Mouse (Mus musculus) lung, embryonic 15.5 days (tissue): ENCODE data around the gene Espn. TPM values are rescaled to one million over a fixed set of nuclear protein-coding genes. Genes with fewer than 3 reads are reported as not detected.

Source experiments
- ATAC-seq: fragments of 200-750 bp; cut with Nextera tagmentation; 2 replicates; pipeline ENCODE4 v1.8.0; 2017; ENCODE audit warnings: moderate number of reproducible peaks, borderline replicate concordance; ENCODE audit not compliant: low FRiP score, low TSS enrichment; ENCODE audit errors: extremely low read depth
- H3K27ac ChIP-seq: fragments of 300-500 bp; sonication (generic); 2 replicates; pipeline ENCODE4 v1.5.1; 2015; ENCODE audit warnings: moderate library complexity, mild to moderate bottlenecking, inconsistent platforms
- H3K27me3 ChIP-seq: fragments of 300-500 bp; sonication (generic); 2 replicates; pipeline ENCODE4 v1.6.1; 2015; ENCODE audit warnings: inconsistent platforms
- H3K36me3 ChIP-seq: fragments of 300-500 bp; sonication (generic); 2 replicates; pipeline ENCODE4 v1.6.1; 2015; ENCODE audit warnings: inconsistent platforms
- H3K4me1 ChIP-seq: fragments of 300-500 bp; sonication (generic); 2 replicates; pipeline ENCODE4 v1.6.1; 2015; ENCODE audit warnings: inconsistent platforms
- H3K4me2 ChIP-seq: fragments of 300-500 bp; sonication (generic); 2 replicates; pipeline ENCODE4 v1.6.1; 2015; ENCODE audit warnings: inconsistent platforms, mild to moderate bottlenecking, moderate library complexity
- H3K4me3 ChIP-seq: fragments of 300-500 bp; sonication (generic); 2 replicates; pipeline ENCODE4 v1.5.1; 2015; ENCODE audit warnings: mild to moderate bottlenecking, inconsistent platforms
- H3K9ac ChIP-seq: fragments of 300-500 bp; sonication (generic); 2 replicates; pipeline ENCODE4 v1.6.1; 2015; ENCODE audit warnings: inconsistent platforms
- H3K9me3 ChIP-seq: fragments of 300-500 bp; sonication (generic); 2 replicates; pipeline ENCODE4 v1.6.1; 2016; ENCODE audit warnings: inconsistent platforms
- WGBS: fragments of 180-500 bp; shearing (Covaris S2); methylation state at CpG from one replicate; pipeline ENCODE4 v1.1.7; 2015; 5-methylcytosine and 5-hydroxymethylcytosine counted together
- polyA plus RNA-seq: library from polyadenylated mRNA; unstranded; fragments of >200 nt; fragmentation: Nextera tagmentation; extraction: Ambion mirVana; gene quantifications from 2 replicates; pipeline ENCODE4 v1.2.1, GENCODE M21; 2015

Gene Espn
- polyA plus RNA-seq, 1 experiment from 2014 or later, result 11.4 TPM

GRCm38 (mm10) chr4:152159285-152159678, 7.1 kb upstream of the Espn start:
- Histone ChIP-seq H3K9me3 (no peaks in the 10 kb centered on the region), H3K27me3 (peaks cover 82% of the 10 kb centered on the region), H3K4me2 (peak overlapping the region; percentile 43), H3K4me1 (peaks cover 9% of the 10 kb centered on the region), H3K27ac (no peak overlapping the region), H3K9ac (no peak overlapping the region), H3K4me3 (peak overlapping the region; percentile 23; the same call in 1 of the 2 replicates), H3K36me3 (no peaks in the 10 kb centered on the region)
- no peak for ATAC-seq
- WGBS, result 2% methylated on average over 19 of the region's 19 CpGs

GRCm38 (mm10) chr4:152158585-152159284, 6.6 kb upstream of the Espn start, which contains the start of gene Hes2:
Gene Hes2 (plus strand): TSS chr4:152158867.
- Histone ChIP-seq H3K9ac (no peak within 1 kb of the TSS), H3K4me2 (peak within 1 kb of the TSS; percentile 43), H3K4me1 (peaks cover 9% of the 10 kb centered on the region), H3K4me3 (peak within 1 kb of the TSS; percentile 23), H3K27ac (no peak within 1 kb of the TSS), H3K9me3 (no peaks in the 10 kb centered on the region), H3K27me3 (peaks cover 81% of the 10 kb centered on the region), H3K36me3 (no peaks in the 10 kb centered on the region)
- WGBS, result 4% methylated on average over 35 of the region's 35 CpGs
- no peak for ATAC-seq

- peaks cover 9% of the 10 kb centered on the region for H3K4me1 ChIP-seq
- ATAC-seq, result no peak
- H3K9me3 ChIP-seq, result no peaks in the 10 kb centered on the region
- H3K9ac ChIP-seq, result no peak overlapping the region
- H3K27me3 ChIP-seq, result peaks cover 88% of the 10 kb centered on the region
- H3K27ac ChIP-seq, result no peak overlapping the region
- 14% methylated on average over 21 of the region's 21 CpGs for WGBS
- H3K4me2 ChIP-seq, result peak overlapping the region; percentile 43
- H3K4me3 ChIP-seq, result peak overlapping the region; percentile 23
- no peaks in the 10 kb centered on the region for H3K36me3 ChIP-seq
Observed at GRCm38 (mm10) chr4:152157779-152158584, 5.8 kb upstream of the Espn start.

- ATAC-seq, result no peak
- Histone ChIP-seq H3K4me2 (no peak overlapping the region), H3K4me3 (no peak overlapping the region), H3K9ac (no peak overlapping the region), H3K36me3 (no peaks in the 10 kb centered on the region), H3K27me3 (peaks cover 92% of the 10 kb centered on the region), H3K4me1 (peaks cover 14% of the 10 kb centered on the region), H3K9me3 (no peaks in the 10 kb centered on the region), H3K27ac (no peak overlapping the region)
- WGBS, result 53% methylated on average over 4 of the region's 4 CpGs
Observed at GRCm38 (mm10) chr4:152155019-152155418, 2.8 kb upstream of the Espn start.

- peak overlapping the region; percentile 15 for H3K4me3 ChIP-seq
- H3K27ac ChIP-seq, result no peak overlapping the region
- peak; percentile 19; the same call in 1 of the 2 replicates for ATAC-seq
- H3K4me1 ChIP-seq, result peaks cover 13% of the 10 kb centered on the region
- H3K27me3 ChIP-seq, result peaks cover 84% of the 10 kb centered on the region
- WGBS, result 2% methylated on average over 23 of the region's 23 CpGs
- H3K9me3 ChIP-seq, result no peaks in the 10 kb centered on the region
- H3K36me3 ChIP-seq, result no peaks in the 10 kb centered on the region
- peak overlapping the region; percentile 52 for H3K4me2 ChIP-seq
- H3K9ac ChIP-seq, result no peak overlapping the region
Observed at GRCm38 (mm10) chr4:152153771-152154177, 1.6 kb upstream of the Espn start.

GRCm38 (mm10) chr4:152151451-152151965, 663 bp downstream of the Espn start:
- Histone ChIP-seq H3K4me1 (peaks cover 5% of the 10 kb centered on the region; the same call in 1 of the 2 replicates), H3K4me2 (peak overlapping the region; percentile 80), H3K27ac (no peak overlapping the region), H3K4me3 (peak overlapping the region; percentile 40), H3K36me3 (no peaks in the 10 kb centered on the region), H3K9me3 (no peaks in the 10 kb centered on the region), H3K9ac (peak overlapping the region; percentile 35; the same call in 1 of the 2 replicates), H3K27me3 (peaks cover 65% of the 10 kb centered on the region)
- ATAC-seq, result no peak
- WGBS, result 21% methylated on average over 7 of the region's 7 CpGs

GRCm38 (mm10) chr4:152150546-152150945, 1.6 kb downstream of the Espn start:
- no peak overlapping the region for H3K4me3 ChIP-seq
- 67% methylated on average over 4 of the region's 4 CpGs for whole genome bisulfite sequencing
- H3K9me3 ChIP-seq, result no peaks in the 10 kb centered on the region
- H3K4me1 ChIP-seq, result peaks cover 5% of the 10 kb centered on the region; the same call in 1 of the 2 replicates
- peaks cover 59% of the 10 kb centered on the region for H3K27me3 ChIP-seq
- no peaks in the 10 kb centered on the region for H3K36me3 ChIP-seq
- no peak overlapping the region for H3K4me2 ChIP-seq
- no peak overlapping the region for H3K27ac ChIP-seq
- ATAC-seq, result no peak
- no peak overlapping the region for H3K9ac ChIP-seq

GRCm38 (mm10) chr4:152146033-152146827, 5.9 kb downstream of the Espn start:
- no peak overlapping the region for H3K27ac ChIP-seq
- H3K36me3 ChIP-seq, result no peaks in the 10 kb centered on the region
- H3K4me3 ChIP-seq, result no peak overlapping the region
- H3K9ac ChIP-seq, result no peak overlapping the region
- H3K27me3 ChIP-seq, result peaks cover 25% of the 10 kb centered on the region
- 64% methylated on average over 11 of the region's 11 CpGs for WGBS
- no peaks in the 10 kb centered on the region for H3K4me1 ChIP-seq
- no peak overlapping the region for H3K4me2 ChIP-seq
- ATAC-seq, result no peak
- no peaks in the 10 kb centered on the region for H3K9me3 ChIP-seq

- ATAC-seq, result no peak
- Histone ChIP-seq H3K36me3 (no peaks in the 10 kb centered on the region), H3K9ac (no peak overlapping the region), H3K27ac (no peak overlapping the region), H3K4me2 (no peak overlapping the region), H3K9me3 (no peaks in the 10 kb centered on the region), H3K4me1 (no peaks in the 10 kb centered on the region), H3K27me3 (peaks cover 25% of the 10 kb centered on the region), H3K4me3 (no peak overlapping the region)
- 57% methylated on average over 10 of the region's 10 CpGs for WGBS
Observed at GRCm38 (mm10) chr4:152145473-152145872, 6.7 kb downstream of the Espn start.

GRCm38 (mm10) chr4:152143632-152144031, 8.5 kb downstream of the Espn start:
- WGBS, result 26% methylated on average over 1 of the region's 1 CpGs
- Histone ChIP-seq H3K36me3 (no peaks in the 10 kb centered on the region), H3K4me3 (no peak overlapping the region), H3K27me3 (peaks cover 27% of the 10 kb centered on the region), H3K4me1 (peaks cover 6% of the 10 kb centered on the region), H3K9me3 (no peaks in the 10 kb centered on the region), H3K27ac (no peak overlapping the region), H3K9ac (no peak overlapping the region), H3K4me2 (no peak overlapping the region)
- ATAC-seq, result no peak

- no peak for ATAC-seq
- H3K9me3 ChIP-seq, result no peaks in the 10 kb centered on the region
- no peak overlapping the region for H3K27ac ChIP-seq
- no peak overlapping the region for H3K4me3 ChIP-seq
- 63% methylated on average over 8 of the region's 8 CpGs for WGBS
- no peak overlapping the region for H3K4me2 ChIP-seq
- no peaks in the 10 kb centered on the region for H3K36me3 ChIP-seq
- no peak overlapping the region for H3K9ac ChIP-seq
- H3K27me3 ChIP-seq, result peaks cover 38% of the 10 kb centered on the region
- peaks cover 10% of the 10 kb centered on the region for H3K4me1 ChIP-seq
Observed at GRCm38 (mm10) chr4:152141521-152142135, 10.5 kb downstream of the Espn start.
